Mouse (Mus musculus): ENCODE results near the gene Apopt1. TPM values are rescaled to one million over a fixed set of nuclear protein-coding genes. Genes with fewer than 3 reads are reported as not detected.

Apopt1 gene
- polyA plus RNA-seq, 1 experiment: 35.4 TPM

GRCm38 (mm10) chr12:111671431-111671902 is 41.6 kb upstream of the Apopt1 start:
- TF ChIP-seq POLR2A (IDR thresholded peaks at IDR 0.05; ENCODE audit: borderline replicate concordance, extremely low read depth, insufficient read depth, insufficient read length, poor library complexity, severe bottlenecking) (no peak), CTCF (IDR thresholded peaks at IDR 0.05; ENCODE audit: borderline replicate concordance, extremely low read depth, insufficient read depth, insufficient read length) (no peak)
- peak; percentile 93 for DNase-seq (ENCODE audit: low read depth)

- TF ChIP-seq POLR2A (IDR thresholded peaks at IDR 0.05; ENCODE audit: borderline replicate concordance, extremely low read depth, insufficient read depth, insufficient read length, poor library complexity, severe bottlenecking): peak; percentile 94
- TF ChIP-seq CTCF (IDR thresholded peaks at IDR 0.05; ENCODE audit: borderline replicate concordance, extremely low read depth, insufficient read depth, insufficient read length): no peak
- peak; percentile 97 for DNase-seq (ENCODE audit: low read depth)
Observed at GRCm38 (mm10) chr12:111672176-111672575, 40.9 kb upstream of the Apopt1 start, which contains the start of gene Ckb. Ckb (minus strand) TSS chr12:111672338.

GRCm38 (mm10) chr12:111672581-111672980 is 40.5 kb upstream of the Apopt1 start:
- no peak for TF ChIP-seq POLR2A (IDR thresholded peaks at IDR 0.05; ENCODE audit: borderline replicate concordance, extremely low read depth, insufficient read depth, insufficient read length, poor library complexity, severe bottlenecking)
- DNase-seq (ENCODE audit: low read depth): no peak

- TF ChIP-seq CTCF (IDR thresholded peaks at IDR 0.05; ENCODE audit: borderline replicate concordance, extremely low read depth, insufficient read depth, insufficient read length) (no peak), POLR2A (IDR thresholded peaks at IDR 0.05; ENCODE audit: borderline replicate concordance, extremely low read depth, insufficient read depth, insufficient read length, poor library complexity, severe bottlenecking) (no peak)
- no peak for DNase-seq (ENCODE audit: low read depth)
Observed at GRCm38 (mm10) chr12:111674850-111675486, 38.1 kb upstream of the Apopt1 start.

GRCm38 (mm10) chr12:111675797-111676580 is 37.1 kb upstream of the Apopt1 start:
- TF ChIP-seq POLR2A (IDR thresholded peaks at IDR 0.05; ENCODE audit: borderline replicate concordance, extremely low read depth, insufficient read depth, insufficient read length, poor library complexity, severe bottlenecking): no peak
- TF ChIP-seq CTCF (IDR thresholded peaks at IDR 0.05; ENCODE audit: borderline replicate concordance, extremely low read depth, insufficient read depth, insufficient read length): no peak
- DNase-seq (ENCODE audit: low read depth): no peak

- no peak for DNase-seq (ENCODE audit: low read depth)
- TF ChIP-seq CTCF (IDR thresholded peaks at IDR 0.05; ENCODE audit: borderline replicate concordance, extremely low read depth, insufficient read depth, insufficient read length) (no peak), POLR2A (IDR thresholded peaks at IDR 0.05; ENCODE audit: borderline replicate concordance, extremely low read depth, insufficient read depth, insufficient read length, poor library complexity, severe bottlenecking) (no peak)
Observed at GRCm38 (mm10) chr12:111677421-111677820, 35.6 kb upstream of the Apopt1 start.

GRCm38 (mm10) chr12:111677882-111678669 is 35.0 kb upstream of the Apopt1 start, which contains the start of gene Trmt61a:
Trmt61a (plus strand) TSS chr12:111678105.
- TF ChIP-seq CTCF (IDR thresholded peaks at IDR 0.05; ENCODE audit: borderline replicate concordance, extremely low read depth, insufficient read depth, insufficient read length) (no peak), POLR2A (IDR thresholded peaks at IDR 0.05; ENCODE audit: borderline replicate concordance, extremely low read depth, insufficient read depth, insufficient read length, poor library complexity, severe bottlenecking) (peak; percentile 58; the same call in 1 of the 2 replicates)
- DNase-seq (ENCODE audit: low read depth): peak; percentile 97

GRCm38 (mm10) chr12:111678670-111678933 is 34.5 kb upstream of the Apopt1 start:
- DNase-seq (ENCODE audit: low read depth): no peak
- TF ChIP-seq POLR2A (IDR thresholded peaks at IDR 0.05; ENCODE audit: borderline replicate concordance, extremely low read depth, insufficient read depth, insufficient read length, poor library complexity, severe bottlenecking) (no peak), CTCF (IDR thresholded peaks at IDR 0.05; ENCODE audit: borderline replicate concordance, extremely low read depth, insufficient read depth, insufficient read length) (no peak)

- no peak for TF ChIP-seq CTCF (IDR thresholded peaks at IDR 0.05; ENCODE audit: borderline replicate concordance, extremely low read depth, insufficient read depth, insufficient read length)
- TF ChIP-seq POLR2A (IDR thresholded peaks at IDR 0.05; ENCODE audit: borderline replicate concordance, extremely low read depth, insufficient read depth, insufficient read length, poor library complexity, severe bottlenecking): no peak
- no peak for DNase-seq (ENCODE audit: low read depth)
Observed at GRCm38 (mm10) chr12:111678997-111679396, 34.1 kb upstream of the Apopt1 start.

- DNase-seq (ENCODE audit: low read depth): no peak
- TF ChIP-seq CTCF (IDR thresholded peaks at IDR 0.05; ENCODE audit: borderline replicate concordance, extremely low read depth, insufficient read depth, insufficient read length) (no peak), POLR2A (IDR thresholded peaks at IDR 0.05; ENCODE audit: borderline replicate concordance, extremely low read depth, insufficient read depth, insufficient read length, poor library complexity, severe bottlenecking) (no peak)
Observed at GRCm38 (mm10) chr12:111680661-111681060, 32.4 kb upstream of the Apopt1 start.

- no peak for DNase-seq (ENCODE audit: low read depth)
- no peak for TF ChIP-seq CTCF (IDR thresholded peaks at IDR 0.05; ENCODE audit: borderline replicate concordance, extremely low read depth, insufficient read depth, insufficient read length)
- no peak for TF ChIP-seq POLR2A (IDR thresholded peaks at IDR 0.05; ENCODE audit: borderline replicate concordance, extremely low read depth, insufficient read depth, insufficient read length, poor library complexity, severe bottlenecking)
Observed at GRCm38 (mm10) chr12:111681305-111681704, 31.8 kb upstream of the Apopt1 start.

All from brain, embryonic 14.5 days (tissue).